Mouse (Mus musculus): ENCODE measurements around the gene Slc12a9. TPM values are rescaled to one million over a fixed set of nuclear protein-coding genes. Genes with fewer than 3 reads are reported as not detected.

Slc12a9 gene
- polyA plus RNA-seq, 1 experiment, result not detected

- Histone ChIP-seq H3K27ac (ENCODE audit: insufficient read depth, low read depth, low read length) (peak overlapping the region; percentile 56), H3K4me1 (ENCODE audit: control insufficient read depth, insufficient read depth, low read length) (peaks cover 16% of the 10 kb centered on the region), H3K4me3 (ENCODE audit: insufficient read depth, low read depth, low read length) (peak overlapping the region; percentile 54)
- WGBS, result 1% methylated on average over 22 of the region's 22 CpGs
- TF ChIP-seq POLR2A (IDR thresholded peaks at IDR 0.05; ENCODE audit: insufficient read depth, low read depth, low read length), result no peak
- no peak for TF ChIP-seq CTCF (IDR thresholded peaks at IDR 0.05; ENCODE audit: insufficient read depth, low read depth, low read length)
Observed at GRCm38 (mm10) chr5:137339290-137339979, 6.0 kb upstream of the Slc12a9 start.

- Histone ChIP-seq H3K4me3 (ENCODE audit: insufficient read depth, low read depth, low read length) (peak overlapping the region; percentile 54), H3K27ac (ENCODE audit: insufficient read depth, low read depth, low read length) (peak overlapping the region; percentile 67), H3K4me1 (ENCODE audit: control insufficient read depth, insufficient read depth, low read length) (peaks cover 16% of the 10 kb centered on the region)
- TF ChIP-seq POLR2A (IDR thresholded peaks at IDR 0.05; ENCODE audit: insufficient read depth, low read depth, low read length) (no peak), CTCF (IDR thresholded peaks at IDR 0.05; ENCODE audit: insufficient read depth, low read depth, low read length) (no peak)
- WGBS, result 2% methylated on average over 11 of the region's 11 CpGs
Observed at GRCm38 (mm10) chr5:137338663-137339289, 5.4 kb upstream of the Slc12a9 start.

- Histone ChIP-seq H3K27ac (ENCODE audit: insufficient read depth, low read depth, low read length) (peak overlapping the region; percentile 67), H3K4me3 (ENCODE audit: insufficient read depth, low read depth, low read length) (peak overlapping the region; percentile 54), H3K4me1 (ENCODE audit: control insufficient read depth, insufficient read depth, low read length) (peaks cover 18% of the 10 kb centered on the region)
- 0% methylated on average over 19 of the region's 19 CpGs for WGBS
- TF ChIP-seq POLR2A (IDR thresholded peaks at IDR 0.05; ENCODE audit: insufficient read depth, low read depth, low read length), result 0 out of 2 replicates have a peak, but pooled peaks have one; percentile 25
- TF ChIP-seq CTCF (IDR thresholded peaks at IDR 0.05; ENCODE audit: insufficient read depth, low read depth, low read length), result no peak
Observed at GRCm38 (mm10) chr5:137338256-137338655, 4.9 kb upstream of the Slc12a9 start.

GRCm38 (mm10) chr5:137337190-137337589 lies 3.8 kb upstream of the Slc12a9 start:
- Histone ChIP-seq H3K27ac (ENCODE audit: insufficient read depth, low read depth, low read length) (no peak overlapping the region), H3K4me3 (ENCODE audit: insufficient read depth, low read depth, low read length) (no peak overlapping the region), H3K4me1 (ENCODE audit: control insufficient read depth, insufficient read depth, low read length) (peaks cover 21% of the 10 kb centered on the region)
- 46% methylated on average over 8 of the region's 8 CpGs for WGBS
- TF ChIP-seq POLR2A (IDR thresholded peaks at IDR 0.05; ENCODE audit: insufficient read depth, low read depth, low read length) (no peak), CTCF (IDR thresholded peaks at IDR 0.05; ENCODE audit: insufficient read depth, low read depth, low read length) (no peak)

- 71% methylated on average over 6 of the region's 6 CpGs for WGBS
- H3K27ac ChIP-seq (ENCODE audit: insufficient read depth, low read depth, low read length), result no peak overlapping the region
- H3K4me3 ChIP-seq (ENCODE audit: insufficient read depth, low read depth, low read length), result no peak overlapping the region
- TF ChIP-seq CTCF (IDR thresholded peaks at IDR 0.05; ENCODE audit: insufficient read depth, low read depth, low read length) (no peak), POLR2A (IDR thresholded peaks at IDR 0.05; ENCODE audit: insufficient read depth, low read depth, low read length) (no peak)
- peaks cover 23% of the 10 kb centered on the region for H3K4me1 ChIP-seq (ENCODE audit: control insufficient read depth, insufficient read depth, low read length)
Observed at GRCm38 (mm10) chr5:137335066-137335465, 1.7 kb upstream of the Slc12a9 start.

GRCm38 (mm10) chr5:137334317-137334716 lies 920 bp upstream of the Slc12a9 start:
- 52% methylated on average over 10 of the region's 10 CpGs for WGBS
- H3K4me3 ChIP-seq (ENCODE audit: insufficient read depth, low read depth, low read length), result no peak overlapping the region

GRCm38 (mm10) chr5:137332857-137333511 lies 413 bp downstream of the Slc12a9 start:
- peak overlapping the region; percentile 69 for H3K4me3 ChIP-seq (ENCODE audit: insufficient read depth, low read depth, low read length)
- 11% methylated on average over 15 of the region's 15 CpGs for WGBS
- H3K4me1 ChIP-seq (ENCODE audit: control insufficient read depth, insufficient read depth, low read length), result peaks cover 11% of the 10 kb centered on the region
- TF ChIP-seq CTCF (IDR thresholded peaks at IDR 0.05; ENCODE audit: insufficient read depth, low read depth, low read length) (no peak), POLR2A (IDR thresholded peaks at IDR 0.05; ENCODE audit: insufficient read depth, low read depth, low read length) (no peak; the same call in 1 of the 2 replicates)
- H3K27ac ChIP-seq (ENCODE audit: insufficient read depth, low read depth, low read length), result no peak overlapping the region

More at GRCm38 (mm10) chr5:137334317-137334716, 920 bp upstream of the Slc12a9 start:
- Histone ChIP-seq H3K27ac (ENCODE audit: insufficient read depth, low read depth, low read length) (no peak overlapping the region), H3K4me1 (ENCODE audit: control insufficient read depth, insufficient read depth, low read length) (peaks cover 18% of the 10 kb centered on the region)
- TF ChIP-seq CTCF (IDR thresholded peaks at IDR 0.05; ENCODE audit: insufficient read depth, low read depth, low read length), result no peak
- TF ChIP-seq POLR2A (IDR thresholded peaks at IDR 0.05; ENCODE audit: insufficient read depth, low read depth, low read length), result no peak

- Histone ChIP-seq H3K4me3 (ENCODE audit: insufficient read depth, low read depth, low read length) (no peak overlapping the region), H3K4me1 (ENCODE audit: control insufficient read depth, insufficient read depth, low read length) (peaks cover 8% of the 10 kb centered on the region; the same call in 1 of the 2 replicates), H3K27ac (ENCODE audit: insufficient read depth, low read depth, low read length) (no peak overlapping the region)
- TF ChIP-seq POLR2A (IDR thresholded peaks at IDR 0.05; ENCODE audit: insufficient read depth, low read depth, low read length) (no peak), CTCF (IDR thresholded peaks at IDR 0.05; ENCODE audit: insufficient read depth, low read depth, low read length) (no peak)
- 92% methylated on average over 7 of the region's 7 CpGs for WGBS
Observed at GRCm38 (mm10) chr5:137330910-137331309, 2.5 kb downstream of the Slc12a9 start.

- Histone ChIP-seq H3K4me1 (ENCODE audit: control insufficient read depth, insufficient read depth, low read length) (no peaks in the 10 kb centered on the region), H3K27ac (ENCODE audit: insufficient read depth, low read depth, low read length) (no peak overlapping the region), H3K4me3 (ENCODE audit: insufficient read depth, low read depth, low read length) (no peak overlapping the region)
- no peak for TF ChIP-seq POLR2A (IDR thresholded peaks at IDR 0.05; ENCODE audit: insufficient read depth, low read depth, low read length)
- no peak for TF ChIP-seq CTCF (IDR thresholded peaks at IDR 0.05; ENCODE audit: insufficient read depth, low read depth, low read length)
- 96% methylated on average over 3 of the region's 3 CpGs for WGBS
Observed at GRCm38 (mm10) chr5:137320996-137321395, 12.4 kb downstream of the Slc12a9 start.

Data from olfactory bulb, adult 2 months (tissue).